Mouse (Mus musculus): Measurements from ENCODE around the gene Mgat3. TPM values are rescaled to one million over a fixed set of nuclear protein-coding genes. Genes with fewer than 3 reads are reported as not detected.

The Mgat3 gene
- polyA plus RNA-seq, 1 experiment from 2014 or later: 12.2 TPM

DNA sequence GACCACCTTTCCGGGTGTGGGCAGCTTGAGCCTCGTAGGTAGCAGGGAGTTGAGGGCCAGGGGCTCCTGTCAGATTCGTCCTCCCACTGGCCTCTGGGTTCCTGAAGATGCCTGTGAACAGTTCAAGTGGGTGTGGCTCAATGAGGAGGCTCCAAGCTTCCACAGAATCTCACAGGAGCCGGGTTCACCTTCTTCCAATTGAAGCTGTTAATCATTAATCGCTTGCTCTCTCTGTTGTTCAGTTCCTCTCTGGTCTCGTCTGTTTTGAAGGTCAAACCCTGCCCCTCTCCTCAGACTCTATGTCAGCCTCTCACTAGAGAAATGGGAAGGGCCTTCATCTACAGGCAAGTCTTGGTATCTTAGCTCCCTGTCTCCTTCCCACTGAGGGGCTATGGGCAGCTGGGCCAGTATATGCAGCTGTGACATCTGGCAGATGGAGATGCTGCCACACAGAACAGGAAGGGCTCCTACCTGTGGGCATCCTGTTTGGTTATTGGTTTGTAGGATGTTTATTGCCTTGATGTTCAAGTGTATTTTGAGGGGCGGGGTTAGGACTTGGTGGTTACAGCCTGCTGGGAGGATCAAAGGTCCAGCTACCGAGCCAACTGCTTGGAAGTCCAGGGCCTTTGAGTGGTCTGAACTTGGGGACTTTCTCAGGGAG is 18.2 kb downstream of the Mgat3 start:
- peak; percentile 72 for ATAC-seq
- TF ChIP-seq CTCF (IDR thresholded peaks at IDR 0.05; ENCODE audit: low read depth): no peak
- H3K4me1 ChIP-seq (replicated peaks; ENCODE audit: control insufficient read depth, insufficient read depth, low read length): peaks cover 12% of the 10 kb centered on the region
- peak overlapping the region; percentile 17; the same call in 1 of the 2 replicates for H3K9ac ChIP-seq (ENCODE audit: low read depth, low read length)
- peak overlapping the region; percentile 87 for H3K27ac ChIP-seq (ENCODE audit: low read depth, low read length)
- H3K9me3 ChIP-seq (ENCODE audit: control insufficient read depth): no peaks in the 10 kb centered on the region
- H3K4me3 ChIP-seq (ENCODE audit: low read depth, low read length): peak overlapping the region; percentile 20; the same call in 1 of the 2 replicates
- WGBS: 36% methylated on average over 8 of the region's 8 CpGs
- H3K27me3 ChIP-seq (replicated peaks; ENCODE audit: control insufficient read depth, insufficient read depth, low read length): no peaks in the 10 kb centered on the region
- H3K36me3 ChIP-seq (ENCODE audit: control insufficient read depth, insufficient read depth): no peaks in the 10 kb centered on the region
- peak overlapping the region; percentile 69 for H3K4me2 ChIP-seq (replicated peaks; ENCODE audit: low read depth)

DNA sequence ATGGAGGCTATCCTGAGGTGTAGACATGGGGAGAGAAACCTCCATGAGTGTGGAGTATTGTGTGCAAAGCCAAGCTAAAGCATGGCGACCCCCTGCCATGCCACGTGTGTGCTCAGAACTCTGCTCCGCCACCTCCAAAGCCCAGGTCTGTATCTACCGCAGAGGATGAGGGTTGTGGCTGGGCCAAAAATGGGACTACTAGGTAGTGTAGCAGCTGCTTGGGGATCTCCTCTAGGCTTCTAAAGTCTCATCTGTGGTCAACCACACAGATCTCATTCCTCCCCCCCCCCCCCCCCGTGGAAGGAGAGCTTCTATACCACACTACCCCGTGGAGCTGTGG is 18.7 kb downstream of the Mgat3 start:
- H3K9me3 ChIP-seq (ENCODE audit: control insufficient read depth): no peaks in the 10 kb centered on the region
- peaks cover 2% of the 10 kb centered on the region; the same call in 1 of the 2 replicates for H3K36me3 ChIP-seq (ENCODE audit: control insufficient read depth, insufficient read depth)
- 54% methylated on average over 5 of the region's 6 CpGs for WGBS
- H3K4me1 ChIP-seq (replicated peaks; ENCODE audit: control insufficient read depth, insufficient read depth, low read length): peaks cover 10% of the 10 kb centered on the region
- no peak for TF ChIP-seq CTCF (IDR thresholded peaks at IDR 0.05; ENCODE audit: low read depth)
- 0 out of 2 replicates have a peak, but pooled peaks have one; percentile 1 for ATAC-seq
- no peaks in the 10 kb centered on the region for H3K27me3 ChIP-seq (replicated peaks; ENCODE audit: control insufficient read depth, insufficient read depth, low read length)
- H3K27ac ChIP-seq (ENCODE audit: low read depth, low read length): peak overlapping the region; percentile 87
- H3K4me3 ChIP-seq (ENCODE audit: low read depth, low read length): peak overlapping the region; percentile 20; the same call in 1 of the 2 replicates
- H3K9ac ChIP-seq (ENCODE audit: low read depth, low read length): no peak overlapping the region
- peak overlapping the region; percentile 69 for H3K4me2 ChIP-seq (replicated peaks; ENCODE audit: low read depth)

- H3K27me3 ChIP-seq (replicated peaks; ENCODE audit: control insufficient read depth, insufficient read depth, low read length): no peaks in the 10 kb centered on the region
- peaks cover 5% of the 10 kb centered on the region; the same call in 1 of the 2 replicates for H3K36me3 ChIP-seq (ENCODE audit: control insufficient read depth, insufficient read depth)
- WGBS: 35% methylated on average over 7 of the region's 7 CpGs
- no peaks in the 10 kb centered on the region for H3K9me3 ChIP-seq (ENCODE audit: control insufficient read depth)
- no peak overlapping the region for H3K9ac ChIP-seq (ENCODE audit: low read depth, low read length)
- H3K4me2 ChIP-seq (replicated peaks; ENCODE audit: low read depth): peak overlapping the region; percentile 69
- peaks cover 8% of the 10 kb centered on the region for H3K4me1 ChIP-seq (replicated peaks; ENCODE audit: control insufficient read depth, insufficient read depth, low read length)
- H3K4me3 ChIP-seq (ENCODE audit: low read depth, low read length): peak overlapping the region; percentile 33
- H3K27ac ChIP-seq (ENCODE audit: low read depth, low read length): peak overlapping the region; percentile 87
- peak; percentile 70 for ATAC-seq
- TF ChIP-seq CTCF (IDR thresholded peaks at IDR 0.05; ENCODE audit: low read depth): no peak
Observed at GRCm38 (mm10) chr15:80192847-80193246, 19.3 kb downstream of the Mgat3 start.

DNA sequence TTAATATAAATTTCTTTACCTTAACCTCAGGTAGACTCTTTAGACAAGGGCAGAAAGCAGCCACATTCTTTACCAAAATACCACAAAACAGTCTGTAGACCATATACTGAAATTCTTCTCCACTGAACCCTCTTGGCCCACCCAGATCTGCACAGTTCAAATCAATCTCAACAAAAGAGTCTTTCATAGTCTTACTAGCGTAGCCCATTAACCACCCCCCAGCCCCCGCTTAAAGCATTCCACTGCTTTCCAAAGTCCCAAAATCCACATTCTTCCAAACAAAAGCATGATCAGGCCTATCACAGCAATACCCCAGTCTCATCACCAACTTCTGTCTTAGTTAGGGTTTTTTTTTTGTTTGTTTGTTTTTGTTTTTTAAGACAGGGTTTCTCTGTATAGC is 26.0 kb downstream of the Mgat3 start:
- WGBS: 98% methylated on average over 2 of the region's 2 CpGs
- Histone ChIP-seq H3K4me3 (ENCODE audit: low read depth, low read length) (no peak overlapping the region), H3K27me3 (replicated peaks; ENCODE audit: control insufficient read depth, insufficient read depth, low read length) (no peaks in the 10 kb centered on the region), H3K4me2 (replicated peaks; ENCODE audit: low read depth) (no peak overlapping the region), H3K4me1 (replicated peaks; ENCODE audit: control insufficient read depth, insufficient read depth, low read length) (no peaks in the 10 kb centered on the region), H3K9ac (ENCODE audit: low read depth, low read length) (no peak overlapping the region), H3K9me3 (ENCODE audit: control insufficient read depth) (no peaks in the 10 kb centered on the region), H3K36me3 (ENCODE audit: control insufficient read depth, insufficient read depth) (peaks cover 5% of the 10 kb centered on the region; the same call in 1 of the 2 replicates), H3K27ac (ENCODE audit: low read depth, low read length) (no peak overlapping the region)
- no peak for TF ChIP-seq CTCF (IDR thresholded peaks at IDR 0.05; ENCODE audit: low read depth)
- ATAC-seq: no peak

DNA sequence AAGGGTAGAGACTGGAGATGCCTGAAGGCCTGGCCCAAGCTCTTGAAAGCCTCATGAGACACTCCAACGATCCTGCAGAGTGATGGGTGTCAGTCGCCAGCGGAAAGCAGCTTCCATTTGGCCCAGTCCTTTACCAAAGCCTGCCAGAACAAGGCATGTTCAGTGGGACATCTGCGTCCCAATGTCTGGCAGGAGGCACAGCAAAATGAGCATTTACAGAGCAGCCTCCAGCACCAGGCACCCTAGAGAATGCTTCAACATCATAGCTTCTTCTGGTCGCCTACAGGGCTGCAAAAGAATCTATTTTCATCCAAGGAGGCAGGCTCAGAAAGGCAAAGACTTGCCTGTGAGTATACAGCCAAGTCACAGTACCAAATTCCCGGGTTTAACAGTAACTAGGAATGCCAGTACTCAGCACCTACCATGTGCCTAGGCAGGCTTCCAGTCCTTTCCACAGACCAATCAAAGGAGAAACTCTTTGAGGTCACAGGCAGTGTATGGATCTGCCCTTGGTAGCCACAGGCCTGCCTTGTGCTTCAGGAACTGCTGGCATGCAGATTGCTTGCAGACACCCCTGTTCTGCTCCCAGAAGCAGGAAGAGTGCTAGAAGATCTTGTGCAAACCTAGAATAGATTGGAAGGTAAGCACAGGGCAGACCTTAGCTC is 28.7 kb downstream of the Mgat3 start:
- H3K9me3 ChIP-seq (ENCODE audit: control insufficient read depth): no peaks in the 10 kb centered on the region
- no peak overlapping the region for H3K27ac ChIP-seq (ENCODE audit: low read depth, low read length)
- no peak for TF ChIP-seq CTCF (IDR thresholded peaks at IDR 0.05; ENCODE audit: low read depth)
- H3K4me2 ChIP-seq (replicated peaks; ENCODE audit: low read depth): no peak overlapping the region
- H3K4me1 ChIP-seq (replicated peaks; ENCODE audit: control insufficient read depth, insufficient read depth, low read length): no peaks in the 10 kb centered on the region
- ATAC-seq: no peak
- H3K9ac ChIP-seq (ENCODE audit: low read depth, low read length): no peak overlapping the region
- H3K36me3 ChIP-seq (ENCODE audit: control insufficient read depth, insufficient read depth): peaks cover 9% of the 10 kb centered on the region; the same call in 1 of the 2 replicates
- H3K4me3 ChIP-seq (ENCODE audit: low read depth, low read length): no peak overlapping the region
- 84% methylated on average over 6 of the region's 6 CpGs for WGBS
- no peaks in the 10 kb centered on the region for H3K27me3 ChIP-seq (replicated peaks; ENCODE audit: control insufficient read depth, insufficient read depth, low read length)

GRCm38 (mm10) chr15:80203406-80203805 is 29.9 kb downstream of the Mgat3 start:
- Histone ChIP-seq H3K4me1 (replicated peaks; ENCODE audit: control insufficient read depth, insufficient read depth, low read length) (no peaks in the 10 kb centered on the region), H3K9me3 (ENCODE audit: control insufficient read depth) (no peaks in the 10 kb centered on the region), H3K9ac (ENCODE audit: low read depth, low read length) (no peak overlapping the region), H3K27ac (ENCODE audit: low read depth, low read length) (no peak overlapping the region), H3K27me3 (replicated peaks; ENCODE audit: control insufficient read depth, insufficient read depth, low read length) (no peaks in the 10 kb centered on the region), H3K4me3 (ENCODE audit: low read depth, low read length) (no peak overlapping the region), H3K4me2 (replicated peaks; ENCODE audit: low read depth) (no peak overlapping the region), H3K36me3 (ENCODE audit: control insufficient read depth, insufficient read depth) (peaks cover 6% of the 10 kb centered on the region; the same call in 1 of the 2 replicates)
- TF ChIP-seq CTCF (IDR thresholded peaks at IDR 0.05; ENCODE audit: low read depth): no peak
- WGBS: 23% methylated on average over 4 of the region's 4 CpGs
- no peak for ATAC-seq

Data from intestine, postnatal 0 days (tissue).